26 mouse cellular contexts compared by ENCODE assay signal in the genomic region with DNA sequence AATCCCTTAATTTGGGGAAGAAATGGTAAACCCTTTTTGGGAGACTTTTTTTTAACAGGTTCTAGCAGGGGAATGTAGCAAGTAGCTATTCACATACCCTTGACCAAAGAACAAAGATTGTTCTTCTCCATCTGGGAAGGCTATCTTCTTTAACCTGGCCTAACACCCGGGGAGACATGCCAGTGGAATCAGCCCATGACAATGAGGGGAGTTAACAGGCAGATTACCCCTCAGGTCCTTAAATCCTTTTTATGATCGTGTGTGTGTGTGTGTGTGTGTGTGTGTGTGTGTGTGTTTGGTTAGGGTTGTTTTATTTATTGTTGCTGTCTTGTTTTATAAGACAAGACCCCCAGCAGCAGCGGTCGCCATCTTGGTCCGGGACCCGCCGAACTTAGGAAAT. TPM values are rescaled to one million over a fixed set of nuclear protein-coding genes. Genes with fewer than 3 reads are reported as not detected.
DNase-seq lines count a peak whose midpoint lies in the region; ATAC-seq and TF ChIP-seq lines count a peak whose summit lies in the region.
"Had no signal": no experiment of that assay in that cellular context is flagged by ENCODE, and none has a peak within 500 bp of the region (broad histone marks: within the 10 kb centered on the region; RNA-seq: fewer than 3 reads in every experiment).

No protein-coding gene starts in this region.

- H3K36me3 ChIP-seq in ES-E14 (ENCODE audit: control insufficient read depth, insufficient read depth, low read length, poor library complexity, severe bottlenecking) = no peaks in the 10 kb centered on the region
- H3K36me3 ChIP-seq in intestine, postnatal 0 days (ENCODE audit: control insufficient read depth, insufficient read depth) = no peaks in the 10 kb centered on the region
- H3K36me3 ChIP-seq: embryonic facial prominence, embryonic 10.5 days; embryonic facial prominence, embryonic 12.5 days; forebrain, embryonic 15.5 days had no signal

- no peaks in the 10 kb centered on the region for H3K4me1 ChIP-seq in ES-E14 (ENCODE audit: control insufficient read depth in 2 of 2, insufficient read depth in 2 of 2, low read length in 2 of 2, poor library complexity in 1 of 2)
- no peaks in the 10 kb centered on the region for H3K4me1 ChIP-seq in intestine, postnatal 0 days (replicated peaks; ENCODE audit: control insufficient read depth, insufficient read depth, low read length)
- H3K4me1 ChIP-seq: embryonic facial prominence, embryonic 10.5 days; embryonic facial prominence, embryonic 12.5 days; forebrain, embryonic 13.5 days; forebrain, embryonic 15.5 days had no signal

- WGBS in intestine, postnatal 0 days = 85% methylated on average over 7 of the region's 7 CpGs

- no peak for ATAC-seq in intestine, postnatal 0 days
- ATAC-seq: CD4-positive, CD25-positive, alpha-beta regulatory T cell, adult 4 months; forebrain, embryonic 13.5 days; forebrain, embryonic 15.5 days; forebrain, postnatal 0 days had no signal

- peak overlapping the region; percentile 66 for H3K9ac ChIP-seq in ES-E14 (ENCODE audit: insufficient read depth, low read depth, low read length, poor library complexity, severe bottlenecking)
- no peak overlapping the region for H3K9ac ChIP-seq in intestine, postnatal 0 days (ENCODE audit: low read depth, low read length)
- H3K9ac ChIP-seq: embryonic facial prominence, embryonic 12.5 days; forebrain, embryonic 13.5 days; forebrain, embryonic 15.5 days; forebrain, postnatal 0 days had no signal

- TF ChIP-seq CTCF in intestine, postnatal 0 days (IDR thresholded peaks at IDR 0.05; ENCODE audit: low read depth) = no peak

- no peak overlapping the region for H3K4me2 ChIP-seq in intestine, postnatal 0 days (replicated peaks; ENCODE audit: low read depth)
- H3K4me2 ChIP-seq: embryonic facial prominence, embryonic 12.5 days; forebrain, embryonic 13.5 days; forebrain, embryonic 15.5 days had no signal

- no peaks in the 10 kb centered on the region for H3K27me3 ChIP-seq in intestine, postnatal 0 days (replicated peaks; ENCODE audit: control insufficient read depth, insufficient read depth, low read length)
- H3K27me3 ChIP-seq: CH12.LX; embryonic facial prominence, embryonic 12.5 days; forebrain, embryonic 13.5 days; forebrain, embryonic 15.5 days had no signal

- peak; percentile 15 for DNase-seq in heart, adult 11 months
- no peak for DNase-seq in heart, adult 8-10 months (ENCODE audit: low spot score)
- no peak for DNase-seq in ES-E14 (ENCODE audit: low read depth, low spot score)
- DNase-seq in ZHBTc4 (ENCODE audit: low read depth, low spot score) = peak; percentile 56
- DNase-seq in adrenal gland, postnatal 25 days = no peak
- DNase-seq: adrenal gland, adult 2 months; adrenal gland, postnatal 10 days; adrenal gland, postnatal 36 days; B cell, adult 2 months; cerebellum, adult 11-12 months; cerebellum, adult 2 months; cerebellum, adult 9-10 months; cerebellum, postnatal 10 days; cerebellum, postnatal 25 days; forebrain, postnatal 0 days had no signal

- no peak overlapping the region for H3K27ac ChIP-seq in ES-E14 (ENCODE audit: insufficient read depth, low read depth, low read length, poor library complexity, severe bottlenecking)
- no peak overlapping the region for H3K27ac ChIP-seq in intestine, postnatal 0 days (ENCODE audit: low read depth, low read length)
- H3K27ac ChIP-seq: embryonic facial prominence, embryonic 10.5 days; embryonic facial prominence, embryonic 12.5 days; forebrain, embryonic 13.5 days; forebrain, embryonic 15.5 days had no signal

- in situ Hi-C loops in ES-E14 (cut with MboI; ENCODE audit: low sequenced_read_pairs in 2 of 2, unreplicated experiment in 2 of 2) = no loop called here

- H3K9me3 ChIP-seq in ES-E14 (ENCODE audit: control insufficient read depth, insufficient read depth, low read depth, low read length) = no peaks in the 10 kb centered on the region
- H3K9me3 ChIP-seq in intestine, postnatal 0 days (ENCODE audit: control insufficient read depth) = no peaks in the 10 kb centered on the region
- H3K9me3 ChIP-seq: embryonic facial prominence, embryonic 10.5 days; embryonic facial prominence, embryonic 12.5 days; forebrain, embryonic 13.5 days; forebrain, embryonic 15.5 days had no signal

- peak overlapping the region; percentile 57 to 63 for H3K4me3 ChIP-seq in ES-E14 (ENCODE audit: insufficient read depth in 1 of 2, low read depth in 1 of 2, low read length in 2 of 2, poor library complexity in 1 of 2, severe bottlenecking in 1 of 2)
- no peak overlapping the region for H3K4me3 ChIP-seq in intestine, postnatal 0 days (ENCODE audit: low read depth, low read length)
- H3K4me3 ChIP-seq: embryonic facial prominence, embryonic 10.5 days; embryonic facial prominence, embryonic 12.5 days; forebrain, embryonic 13.5 days; forebrain, embryonic 15.5 days had no signal

TF ChIP-seq in ES-E14, 5 proteins besides CTCF, POLR2A, EP300 and RAD21:
- TF ChIP-seq MAFK (IDR thresholded peaks at IDR 0.05; ENCODE audit: insufficient read depth, low read depth, low read length) = no peak
- TF ChIP-seq HCFC1 (IDR thresholded peaks at IDR 0.05; ENCODE audit: borderline replicate concordance, insufficient read depth, low read length) = no peak
TF ChIP-seq in ES-E14: peak in this region for 0.

RNA-seq across cellular contexts. Expression of a gene that starts 8.7 kb away (rescaled TPM):
- total RNA-seq in heart, adult 8-10 months (2022) = 10 to 100 TPM; 17.8 to 25.6 (median 21.5) TPM
- 43.4 and 71.0 TPM in 2 replicates for total RNA-seq in ES-E14 (2012; rRNA removed)
- 36.8 and 37.2 TPM in 2 replicates for total RNA-seq in adrenal gland, postnatal 25 days (2021)
- polyA plus RNA-seq in intestine, postnatal 0 days (2015; fragmentation: Nextera tagmentation; extraction: Ambion mirVana) = 27.8 and 31.1 TPM in 2 replicates

RNA-seq across cellular contexts. Expression of a gene that starts 17.8 kb away (rescaled TPM):
- under 1 TPM in 3 of 4 experiments, not detected in 1; 0.22 to 0.63 (median 0.37) TPM for total RNA-seq in heart, adult 8-10 months (2022)
- 0.42 and 2.2 TPM in 2 replicates for total RNA-seq in ES-E14 (2012; rRNA removed)
- total RNA-seq in adrenal gland, postnatal 25 days (2021) = 0.27 TPM in 1 of 2 replicates, not detected in the other
- 0.10 TPM in 1 of 2 replicates, not detected in the other for polyA plus RNA-seq in intestine, postnatal 0 days (2015; fragmentation: Nextera tagmentation; extraction: Ambion mirVana)
- total RNA-seq: MEL had no signal
- polyA plus RNA-seq: embryonic facial prominence, embryonic 10.5 days had no signal

RNA-seq across cellular contexts. Expression of a gene that starts 19.3 kb away (rescaled TPM):
- total RNA-seq in heart, adult 8-10 months (2022) = 10 to 100 TPM; 12.8 to 16.1 (median 14.4) TPM
- 10.8 and 15.0 TPM in 2 replicates for total RNA-seq in ES-E14 (2012; rRNA removed)
- total RNA-seq in adrenal gland, postnatal 25 days (2021) = 31.1 and 41.5 TPM in 2 replicates
- 10.8 and 12.4 TPM in 2 replicates for polyA plus RNA-seq in intestine, postnatal 0 days (2015; fragmentation: Nextera tagmentation; extraction: Ambion mirVana)

RNA-seq across cellular contexts. Expression of a gene that starts 57.8 kb away (rescaled TPM):
- total RNA-seq in heart, adult 8-10 months (2022) = not detected
- not detected in 2 replicates for total RNA-seq in ES-E14 (2012; rRNA removed)
- total RNA-seq in adrenal gland, postnatal 25 days (2021) = not detected in 2 replicates
- polyA plus RNA-seq in intestine, postnatal 0 days (2015; fragmentation: Nextera tagmentation; extraction: Ambion mirVana) = not detected in 2 replicates
- total RNA-seq: adrenal gland, adult 2 months; adrenal gland, postnatal 10 days; adrenal gland, postnatal 36 days; forebrain, postnatal 0 days; MEL had no signal
- polyA plus RNA-seq: adrenal gland, adult 2 months; CD4-positive, CD25-positive, alpha-beta regulatory T cell, adult 4 months; cerebellum, adult 2 months; cortical plate, adult 2 months; embryonic facial prominence, embryonic 10.5 days; embryonic facial prominence, embryonic 14.5 days; forebrain, embryonic 11.5 days; forebrain, embryonic 13.5 days; forebrain, embryonic 15.5 days; forebrain, postnatal 0 days had no signal

Comparison
In these comparisons a context has a peak if more than half of its experiments do, and no peak if none do; other contexts are left out.
1. DNase-seq: peak in heart, adult 11 months (single experiment) and ZHBTc4 (single experiment); none in heart, adult 8-10 months (single experiment), ES-E14 (single experiment) and adrenal gland, postnatal 25 days (single experiment).